Comparison of ENCODE assay signal across 23 mouse cellular contexts in genomic region chr6:5280576-5281305, GRCm38 (mm10). TPM values are rescaled to one million over a fixed set of nuclear protein-coding genes. Genes with fewer than 3 reads are reported as not detected.
DNase-seq lines count a peak whose midpoint lies in the region; ATAC-seq and TF ChIP-seq lines count a peak whose summit lies in the region.
"Had no signal": no experiment of that assay in that cellular context is flagged by ENCODE, and none has a peak within 500 bp of the region (broad histone marks: within the 10 kb centered on the region; RNA-seq: fewer than 3 reads in every experiment).

No protein-coding gene starts in this region.

- no peak; the same call in 1 of the 2 replicates for TF ChIP-seq RAD21 in CH12.LX (IDR thresholded peaks at IDR 0.05; ENCODE audit: low read depth, low read length)

- WGBS in liver, postnatal 0 days (ENCODE audit: insufficient replicate concordance) = 70% methylated on average over 6 of the region's 6 CpGs
- WGBS in liver, embryonic 11.5 days = 77% methylated on average over 6 of the region's 6 CpGs
- WGBS in intestine, postnatal 0 days = 52% methylated on average over 6 of the region's 6 CpGs
- WGBS in hindbrain, embryonic 12.5 days = 60% methylated on average over 6 of the region's 6 CpGs

- dilution Hi-C loops in CH12.LX (cut with MboI; ENCODE audit: extremely low pct_ligation_motif_present, extremely low pct_unique_long_range_greater_than_20kb, low sequenced_read_pairs) = no loop called here

- H3K4me2 ChIP-seq in liver, postnatal 0 days (ENCODE audit: low read depth, low read length) = no peak overlapping the region
- H3K4me2 ChIP-seq in liver, embryonic 11.5 days = no peak overlapping the region
- peak overlapping the region; percentile 38 for H3K4me2 ChIP-seq in CH12.LX (ENCODE audit: insufficient read depth, low read depth, poor library complexity, severe bottlenecking)
- no peak overlapping the region for H3K4me2 ChIP-seq in intestine, postnatal 0 days (replicated peaks; ENCODE audit: low read depth)
- H3K4me2 ChIP-seq in hindbrain, embryonic 12.5 days (replicated peaks) = no peak overlapping the region
- H3K4me2 ChIP-seq: embryonic facial prominence, embryonic 13.5 days; forebrain, embryonic 13.5 days; heart, embryonic 11.5 days; heart, embryonic 15.5 days; hindbrain, embryonic 15.5 days had no signal

- TF ChIP-seq POLR2A in CH12.LX (IDR thresholded peaks at IDR 0.05; ENCODE audit: low read depth, low read length) = no peak

- H3K79me2 ChIP-seq in CH12.LX (replicated peaks; ENCODE audit: control insufficient read depth, extremely low read depth, insufficient read depth, poor library complexity, severe bottlenecking) = no peaks in the 10 kb centered on the region

- H3K36me3 ChIP-seq in liver, postnatal 0 days (replicated peaks; ENCODE audit: insufficient read depth, low read length) = peaks cover 27% of the 10 kb centered on the region
- peaks cover 10% of the 10 kb centered on the region; the same call in 1 of the 2 replicates for H3K36me3 ChIP-seq in liver, embryonic 11.5 days (ENCODE audit: control insufficient read depth, insufficient read depth, low read length)
- peaks cover 7 to 53% of the 10 kb centered on the region in 2 experiments for H3K36me3 ChIP-seq in CH12.LX (replicated peaks in 1 of 2; ENCODE audit: control insufficient read depth in 1 of 2, insufficient read depth in 1 of 2, low read length in 1 of 2)
- peaks cover 31% of the 10 kb centered on the region for H3K36me3 ChIP-seq in intestine, postnatal 0 days (ENCODE audit: control insufficient read depth, insufficient read depth)
- H3K36me3 ChIP-seq in hindbrain, embryonic 12.5 days = no peaks in the 10 kb centered on the region; the same call in 1 of the 2 replicates
- H3K36me3 ChIP-seq: hindbrain, embryonic 15.5 days had no signal

- H3K27me3 ChIP-seq in liver, postnatal 0 days (ENCODE audit: insufficient read depth, low read length) = no peaks in the 10 kb centered on the region
- H3K27me3 ChIP-seq in liver, embryonic 11.5 days (replicated peaks; ENCODE audit: control insufficient read depth, insufficient read depth, low read length) = no peaks in the 10 kb centered on the region
- no peaks in the 10 kb centered on the region for H3K27me3 ChIP-seq in CH12.LX (replicated peaks)
- H3K27me3 ChIP-seq in intestine, postnatal 0 days (replicated peaks; ENCODE audit: control insufficient read depth, insufficient read depth, low read length) = no peaks in the 10 kb centered on the region
- H3K27me3 ChIP-seq in hindbrain, embryonic 12.5 days = no peaks in the 10 kb centered on the region
- H3K27me3 ChIP-seq: embryonic facial prominence, embryonic 13.5 days; forebrain, embryonic 13.5 days; heart, embryonic 15.5 days; hindbrain, embryonic 15.5 days had no signal

- in situ Hi-C loops in CH12.LX (cut with MboI; ENCODE audit: low pct_ligation_motif_present, low pct_unique_long_range_greater_than_20kb, low sequenced_read_pairs) = no loop called here

- no peak for TF ChIP-seq EP300 in liver, postnatal 0 days (IDR thresholded peaks at IDR 0.05; ENCODE audit: low read depth)
- TF ChIP-seq EP300 in CH12.LX (IDR thresholded peaks at IDR 0.05; ENCODE audit: low read length) = peak; percentile 94

- TF ChIP-seq CTCF in liver, postnatal 0 days (IDR thresholded peaks at IDR 0.05; ENCODE audit: low read depth) = no peak
- TF ChIP-seq CTCF in CH12.LX (conservative IDR thresholded peaks at IDR 0.05 in 1 of 2, IDR thresholded peaks at IDR 0.05 in 1 of 2; ENCODE audit: low read depth in 2 of 2, low read length in 2 of 2) = no peak
- no peak for TF ChIP-seq CTCF in intestine, postnatal 0 days (IDR thresholded peaks at IDR 0.05; ENCODE audit: low read depth)

- peak; percentile 41 for DNase-seq in embryo, embryonic 10.5 days (ENCODE audit: low spot score)
- DNase-seq in embryo, embryonic 9.5 days (ENCODE audit: extremely low spot score) = no peak
- DNase-seq in liver, postnatal 0 days = no peak
- no peak for DNase-seq in liver, embryonic 11.5 days (ENCODE audit: low spot score)
- DNase-seq in CH12.LX (ENCODE audit: extremely low read depth) = peak; percentile 82
- DNase-seq in urinary bladder, postnatal 4 days (ENCODE audit: low spot score in 2 of 2) = no peak
- DNase-seq: adrenal gland, adult 8-10 months; cerebellum, adult 11 months; cerebellum, adult 8-10 months; cerebellum, postnatal 25 days; forebrain, postnatal 0 days; gastrocnemius, postnatal 36 days; heart, adult 2 months; heart, postnatal 14 days; kidney, adult 18-20 months had no signal

- H3K9ac ChIP-seq in liver, postnatal 0 days (replicated peaks) = no peak overlapping the region
- no peak overlapping the region for H3K9ac ChIP-seq in liver, embryonic 11.5 days (ENCODE audit: low read depth, low read length)
- H3K9ac ChIP-seq in CH12.LX (ENCODE audit: insufficient read depth, low read depth) = no peak overlapping the region
- H3K9ac ChIP-seq in intestine, postnatal 0 days (ENCODE audit: low read depth, low read length) = no peak overlapping the region
- H3K9ac ChIP-seq in hindbrain, embryonic 12.5 days = no peak overlapping the region
- H3K9ac ChIP-seq: embryonic facial prominence, embryonic 13.5 days; forebrain, embryonic 13.5 days; forebrain, postnatal 0 days; heart, embryonic 15.5 days; hindbrain, embryonic 15.5 days had no signal

- no peaks in the 10 kb centered on the region for H3K9me3 ChIP-seq in liver, postnatal 0 days (ENCODE audit: low read length)
- H3K9me3 ChIP-seq in liver, embryonic 11.5 days (ENCODE audit: control insufficient read depth, low read length) = no peaks in the 10 kb centered on the region
- no peaks in the 10 kb centered on the region for H3K9me3 ChIP-seq in CH12.LX (replicated peaks; ENCODE audit: low read length)
- H3K9me3 ChIP-seq in intestine, postnatal 0 days (ENCODE audit: control insufficient read depth) = no peaks in the 10 kb centered on the region
- H3K9me3 ChIP-seq in hindbrain, embryonic 12.5 days (replicated peaks) = no peaks in the 10 kb centered on the region
- H3K9me3 ChIP-seq: embryonic facial prominence, embryonic 13.5 days; forebrain, embryonic 13.5 days; heart, embryonic 15.5 days; hindbrain, embryonic 15.5 days had no signal

- H3K4me3 ChIP-seq in liver, postnatal 0 days (ENCODE audit: low read depth, low read length) = no peak overlapping the region
- no peak overlapping the region for H3K4me3 ChIP-seq in liver, embryonic 11.5 days (ENCODE audit: low read depth, low read length)
- no peak overlapping the region for H3K4me3 ChIP-seq in CH12.LX (replicated peaks in 1 of 3; ENCODE audit: low read depth in 2 of 3, low read length in 2 of 3, poor library complexity in 1 of 3)
- H3K4me3 ChIP-seq in intestine, postnatal 0 days (ENCODE audit: low read depth, low read length) = no peak overlapping the region
- no peak overlapping the region for H3K4me3 ChIP-seq in hindbrain, embryonic 12.5 days
- H3K4me3 ChIP-seq: embryonic facial prominence, embryonic 13.5 days; forebrain, embryonic 13.5 days; heart, adult 2 months; heart, embryonic 15.5 days; hindbrain, embryonic 10.5 days; hindbrain, embryonic 15.5 days had no signal

- ATAC-seq in liver, postnatal 0 days = peak; percentile 61
- no peak for ATAC-seq in liver, embryonic 11.5 days (replicated peaks; ENCODE audit: low FRiP score)
- peak; percentile 75 for ATAC-seq in intestine, postnatal 0 days
- no peak for ATAC-seq in hindbrain, embryonic 12.5 days (ENCODE audit: low FRiP score)
- ATAC-seq: forebrain, embryonic 13.5 days; forebrain, postnatal 0 days had no signal

- no peak overlapping the region for H3K27ac ChIP-seq in liver, postnatal 0 days (ENCODE audit: low read depth)
- no peak overlapping the region for H3K27ac ChIP-seq in liver, embryonic 11.5 days (ENCODE audit: low read depth, low read length)
- H3K27ac ChIP-seq in CH12.LX (ENCODE audit: insufficient read depth, low read depth) = peak overlapping the region; percentile 41; the same call in 1 of the 2 replicates
- peak overlapping the region; percentile 68 for H3K27ac ChIP-seq in intestine, postnatal 0 days (ENCODE audit: low read depth, low read length)
- no peak overlapping the region for H3K27ac ChIP-seq in hindbrain, embryonic 12.5 days
- H3K27ac ChIP-seq: embryonic facial prominence, embryonic 13.5 days; forebrain, embryonic 13.5 days; heart, adult 2 months; heart, embryonic 15.5 days; hindbrain, embryonic 10.5 days; hindbrain, embryonic 15.5 days had no signal

- H3K4me1 ChIP-seq in liver, postnatal 0 days (ENCODE audit: insufficient read depth) = peaks cover 14% of the 10 kb centered on the region
- peaks cover 5% of the 10 kb centered on the region; the same call in 1 of the 2 replicates for H3K4me1 ChIP-seq in liver, embryonic 11.5 days (replicated peaks; ENCODE audit: control insufficient read depth, insufficient read depth, low read length)
- H3K4me1 ChIP-seq in CH12.LX (ENCODE audit: control insufficient read depth in 1 of 2, insufficient read depth in 2 of 2) = peaks cover 4 to 51% of the 10 kb centered on the region in 2 experiments
- no peaks in the 10 kb centered on the region; the same call in 1 of the 2 replicates for H3K4me1 ChIP-seq in intestine, postnatal 0 days (replicated peaks; ENCODE audit: control insufficient read depth, insufficient read depth, low read length)
- H3K4me1 ChIP-seq in hindbrain, embryonic 12.5 days = peaks cover 8% of the 10 kb centered on the region
- H3K4me1 ChIP-seq: heart, embryonic 15.5 days had no signal

TF ChIP-seq in CH12.LX, 34 proteins besides CTCF, POLR2A, EP300 and RAD21 (continues in another document):
- TF ChIP-seq MAFK (IDR thresholded peaks at IDR 0.05; ENCODE audit: insufficient replicate concordance, low read length) = 0 out of 2 replicates have a peak, but pooled peaks have one; percentile 61
- peak; percentile 65; the same call in 1 of the 2 replicates for TF ChIP-seq MAX (IDR thresholded peaks at IDR 0.05; ENCODE audit: low read length)
- TF ChIP-seq KAT2A (IDR thresholded peaks at IDR 0.05; ENCODE audit: insufficient replicate concordance, low read length) = no peak

RNA-seq across cellular contexts. Expression of gene Pon2, which starts 17.5 kb away (rescaled TPM):
- 32.5 and 34.3 TPM in 2 replicates for polyA plus RNA-seq in liver, postnatal 0 days (2015; fragmentation: Nextera tagmentation; extraction: Ambion mirVana)
- 60.1 and 61.2 TPM in 2 replicates for polyA plus RNA-seq in liver, embryonic 11.5 days (2014; fragmentation: Nextera tagmentation; extraction: Ambion mirVana)
- total RNA-seq in CH12.LX (2012; rRNA removed) (14.2 and 18.5 TPM in 2 replicates), CH12.LX (2014; rRNA removed) (32.0 and 36.9 TPM in 2 replicates)
- polyA plus RNA-seq in CH12.LX (2012; ENCODE audit: insufficient read length, low read depth) = 35.7 and 36.2 TPM in 2 replicates
- 179 and 207 TPM in 2 replicates for polyA plus RNA-seq in intestine, postnatal 0 days (2015; fragmentation: Nextera tagmentation; extraction: Ambion mirVana)
- 30.5 and 36.2 TPM in 2 replicates for polyA plus RNA-seq in hindbrain, embryonic 12.5 days (2016; fragmentation: Nextera tagmentation; extraction: Ambion mirVana)

RNA-seq across cellular contexts. Expression of gene Pon3, which starts 24.7 kb away (rescaled TPM):
- 43.3 and 44.4 TPM in 2 replicates for polyA plus RNA-seq in liver, postnatal 0 days (2015; fragmentation: Nextera tagmentation; extraction: Ambion mirVana)
- polyA plus RNA-seq in liver, embryonic 11.5 days (2014; fragmentation: Nextera tagmentation; extraction: Ambion mirVana) = 17.8 and 18.5 TPM in 2 replicates
- total RNA-seq in CH12.LX (2012; rRNA removed) = 12.6 and 13.4 TPM in 2 replicates
- 32.3 and 33.1 TPM in 2 replicates for total RNA-seq in CH12.LX (2014; rRNA removed)
- 27.5 and 30.2 TPM in 2 replicates for polyA plus RNA-seq in CH12.LX (2012; ENCODE audit: insufficient read length, low read depth)
- polyA plus RNA-seq in intestine, postnatal 0 days (2015; fragmentation: Nextera tagmentation; extraction: Ambion mirVana) = 62.9 and 66.0 TPM in 2 replicates
- 6.1 and 6.8 TPM in 2 replicates for polyA plus RNA-seq in hindbrain, embryonic 12.5 days (2016; fragmentation: Nextera tagmentation; extraction: Ambion mirVana)

Comparison
In these comparisons a context has a peak if more than half of its experiments do, and no peak if none do; other contexts are left out.
1. DNase-seq: peak in embryo, embryonic 10.5 days (single experiment) and CH12.LX (single experiment); none in embryo, embryonic 9.5 days (single experiment), liver, postnatal 0 days (single experiment), liver, embryonic 11.5 days (single experiment) and urinary bladder, postnatal 4 days (0 of 2).
2. ATAC-seq: peak in liver, postnatal 0 days (single experiment) and intestine, postnatal 0 days (single experiment); none in liver, embryonic 11.5 days (single experiment) and hindbrain, embryonic 12.5 days (single experiment).
3. H3K27ac ChIP-seq: peak in CH12.LX (single experiment) and intestine, postnatal 0 days (single experiment); none in liver, postnatal 0 days (single experiment), liver, embryonic 11.5 days (single experiment) and hindbrain, embryonic 12.5 days (single experiment).